Mouse (Mus musculus) bone marrow, adult 2 months (tissue): ENCODE measurements around the gene Wdr5b.

Source experiments
- CTCF ChIP-seq: fragments of 200-500 bp; IDR thresholded peaks from 2 replicates; pipeline ENCODE4 v1.5.1; 2011; ENCODE audit warnings: low read length, control low read depth; ENCODE audit not compliant: control insufficient read depth, insufficient read depth
- POLR2A ChIP-seq: fragments of 200-500 bp; IDR thresholded peaks from 2 replicates; pipeline ENCODE4 v1.6.1; 2011; ENCODE audit warnings: low read depth, mild to moderate bottlenecking, control low read depth, low read length, borderline replicate concordance; ENCODE audit not compliant: control insufficient read depth

DNA sequence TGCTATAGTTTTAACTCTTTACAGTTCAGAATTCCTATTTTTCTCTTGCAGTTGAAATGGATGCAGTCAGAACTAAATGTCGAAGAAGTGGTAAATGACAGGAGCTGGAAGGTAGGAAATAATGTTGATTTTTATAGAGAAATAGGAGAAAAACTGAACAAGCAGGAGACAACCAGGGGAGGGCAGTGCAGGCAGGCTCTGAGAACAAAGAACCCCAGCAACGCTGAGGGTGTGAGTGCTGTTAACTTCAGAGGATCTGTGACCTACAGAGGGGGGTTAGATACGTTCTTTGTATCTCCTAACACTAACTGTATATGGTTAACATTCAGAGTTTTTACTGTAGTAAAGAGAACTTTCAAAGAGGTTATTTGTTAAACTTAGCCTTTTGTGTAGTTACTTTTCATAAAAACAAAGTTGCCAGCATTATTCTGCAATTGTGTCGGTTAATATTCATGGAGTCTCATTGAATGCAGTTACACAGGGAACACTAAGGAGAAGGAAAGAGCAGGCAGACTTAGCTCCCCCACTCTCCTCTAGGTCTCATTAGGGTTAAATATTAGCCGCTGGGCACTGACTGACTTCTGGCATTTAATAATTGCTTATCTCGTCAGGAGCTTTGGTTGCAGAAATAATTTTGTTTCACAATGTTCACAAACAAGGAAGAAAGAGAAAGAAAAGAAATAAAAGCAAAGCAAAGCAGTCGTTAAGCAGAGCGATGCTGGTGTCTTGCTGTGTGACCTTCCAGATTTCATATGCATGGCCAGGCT lies 49.0 kb downstream of the Wdr5b start:
- TF ChIP-seq POLR2A = no peak
- no peak for TF ChIP-seq CTCF
